Mouse (Mus musculus) lung, embryonic 15.5 days (tissue): Measurements from ENCODE around the gene M1ap. TPM values are rescaled to one million over a fixed set of nuclear protein-coding genes. Genes with fewer than 3 reads are reported as not detected.

ENCODE experiments used
- ATAC-seq: fragments of 200-750 bp; cut with Nextera tagmentation; 2 replicates; pipeline ENCODE4 v1.8.0; 2017; ENCODE audit warnings: moderate number of reproducible peaks, borderline replicate concordance; ENCODE audit not compliant: low FRiP score, low TSS enrichment; ENCODE audit errors: extremely low read depth
- H3K27ac ChIP-seq: fragments of 300-500 bp; sonication (generic); 2 replicates; pipeline ENCODE4 v1.5.1; 2015; ENCODE audit warnings: moderate library complexity, mild to moderate bottlenecking, inconsistent platforms
- H3K27me3 ChIP-seq: fragments of 300-500 bp; sonication (generic); 2 replicates; pipeline ENCODE4 v1.6.1; 2015; ENCODE audit warnings: inconsistent platforms
- H3K36me3 ChIP-seq: fragments of 300-500 bp; sonication (generic); 2 replicates; pipeline ENCODE4 v1.6.1; 2015; ENCODE audit warnings: inconsistent platforms
- H3K4me1 ChIP-seq: fragments of 300-500 bp; sonication (generic); 2 replicates; pipeline ENCODE4 v1.6.1; 2015; ENCODE audit warnings: inconsistent platforms
- H3K4me2 ChIP-seq: fragments of 300-500 bp; sonication (generic); 2 replicates; pipeline ENCODE4 v1.6.1; 2015; ENCODE audit warnings: inconsistent platforms, mild to moderate bottlenecking, moderate library complexity
- H3K4me3 ChIP-seq: fragments of 300-500 bp; sonication (generic); 2 replicates; pipeline ENCODE4 v1.5.1; 2015; ENCODE audit warnings: mild to moderate bottlenecking, inconsistent platforms
- H3K9ac ChIP-seq: fragments of 300-500 bp; sonication (generic); 2 replicates; pipeline ENCODE4 v1.6.1; 2015; ENCODE audit warnings: inconsistent platforms
- H3K9me3 ChIP-seq: fragments of 300-500 bp; sonication (generic); 2 replicates; pipeline ENCODE4 v1.6.1; 2016; ENCODE audit warnings: inconsistent platforms
- WGBS: fragments of 180-500 bp; shearing (Covaris S2); methylation state at CpG from one replicate; pipeline ENCODE4 v1.1.7; 2015; 5-methylcytosine and 5-hydroxymethylcytosine counted together
- polyA plus RNA-seq: library from polyadenylated mRNA; unstranded; fragments of >200 nt; fragmentation: Nextera tagmentation; extraction: Ambion mirVana; gene quantifications from 2 replicates; pipeline ENCODE4 v1.2.1, GENCODE M21; 2015

M1ap gene
- polyA plus RNA-seq, 1 experiment from 2014 or later = 2.5 TPM

GRCm38 (mm10) chr6:82940765-82941164, 5.9 kb upstream of the M1ap start:
- ATAC-seq = no peak
- Histone ChIP-seq H3K9me3 (no peaks in the 10 kb centered on the region), H3K9ac (no peak overlapping the region), H3K4me2 (no peak overlapping the region), H3K4me3 (no peak overlapping the region), H3K27me3 (peaks cover 11% of the 10 kb centered on the region), H3K4me1 (peaks cover 6% of the 10 kb centered on the region; the same call in 1 of the 2 replicates), H3K27ac (no peak overlapping the region), H3K36me3 (no peaks in the 10 kb centered on the region)
- WGBS = 73% methylated on average over 3 of the region's 3 CpGs

GRCm38 (mm10) chr6:82945750-82946149, 952 bp upstream of the M1ap start:
- no peak overlapping the region for H3K9ac ChIP-seq

GRCm38 (mm10) chr6:82956553-82957251, 10.0 kb downstream of the M1ap start:
- peak; percentile 92 for ATAC-seq
- peak overlapping the region; percentile 85 for H3K27ac ChIP-seq

More at GRCm38 (mm10) chr6:82945750-82946149, 952 bp upstream of the M1ap start:
- Histone ChIP-seq H3K27ac (no peak overlapping the region), H3K36me3 (no peaks in the 10 kb centered on the region), H3K4me1 (no peaks in the 10 kb centered on the region), H3K27me3 (no peaks in the 10 kb centered on the region), H3K9me3 (no peaks in the 10 kb centered on the region), H3K4me2 (no peak overlapping the region), H3K4me3 (no peak overlapping the region)
- WGBS = 41% methylated on average over 6 of the region's 6 CpGs
- ATAC-seq = no peak

GRCm38 (mm10) chr6:82961664-82962063, 15.0 kb downstream of the M1ap start:
- Histone ChIP-seq H3K9ac (no peak overlapping the region), H3K4me2 (no peak overlapping the region), H3K36me3 (no peaks in the 10 kb centered on the region), H3K27me3 (peaks cover 3% of the 10 kb centered on the region; the same call in 1 of the 2 replicates), H3K4me3 (no peak overlapping the region), H3K4me1 (peaks cover 5% of the 10 kb centered on the region; the same call in 1 of the 2 replicates), H3K9me3 (no peaks in the 10 kb centered on the region), H3K27ac (no peak overlapping the region)
- WGBS = 42% methylated on average over 1 of the region's 1 CpGs
- no peak for ATAC-seq

More at GRCm38 (mm10) chr6:82956553-82957251, 10.0 kb downstream of the M1ap start:
- Histone ChIP-seq H3K9ac (no peak overlapping the region), H3K4me2 (no peak overlapping the region), H3K36me3 (no peaks in the 10 kb centered on the region), H3K4me1 (peaks cover 8% of the 10 kb centered on the region; the same call in 1 of the 2 replicates), H3K27me3 (no peaks in the 10 kb centered on the region), H3K4me3 (no peak overlapping the region), H3K9me3 (no peaks in the 10 kb centered on the region)
- WGBS = 37% methylated on average over 4 of the region's 4 CpGs

- peak overlapping the region; percentile 73 for H3K27ac ChIP-seq
- ATAC-seq = 0 out of 2 replicates have a peak, but pooled peaks have one; percentile 41
- no peaks in the 10 kb centered on the region for H3K9me3 ChIP-seq
- 47% methylated on average over 6 of the region's 6 CpGs for WGBS
- H3K4me1 ChIP-seq = 0 out of 2 replicates have a peak, but pooled peaks cover 8% of the 10 kb centered on the region
- H3K27me3 ChIP-seq = peaks cover 3% of the 10 kb centered on the region; the same call in 1 of the 2 replicates
- H3K4me2 ChIP-seq = no peak overlapping the region
- no peak overlapping the region for H3K9ac ChIP-seq
- no peak overlapping the region for H3K4me3 ChIP-seq
- H3K36me3 ChIP-seq = no peaks in the 10 kb centered on the region
Measured at GRCm38 (mm10) chr6:82969249-82970084, 22.8 kb downstream of the M1ap start.

GRCm38 (mm10) chr6:82971031-82971430, 24.3 kb downstream of the M1ap start:
- Histone ChIP-seq H3K4me2 (no peak overlapping the region), H3K4me3 (no peak overlapping the region), H3K9me3 (no peaks in the 10 kb centered on the region), H3K4me1 (0 out of 2 replicates have a peak, but pooled peaks cover 8% of the 10 kb centered on the region), H3K27me3 (peaks cover 2% of the 10 kb centered on the region; the same call in 1 of the 2 replicates), H3K27ac (no peak overlapping the region), H3K36me3 (no peaks in the 10 kb centered on the region), H3K9ac (no peak overlapping the region)
- ATAC-seq = peak; percentile 81
- WGBS = 4% methylated on average over 5 of the region's 5 CpGs

- Histone ChIP-seq H3K27me3 (no peaks in the 10 kb centered on the region), H3K4me2 (no peak overlapping the region), H3K27ac (no peak overlapping the region), H3K9ac (no peak overlapping the region), H3K9me3 (no peaks in the 10 kb centered on the region), H3K36me3 (no peaks in the 10 kb centered on the region), H3K4me1 (no peaks in the 10 kb centered on the region), H3K4me3 (no peak overlapping the region)
- 14% methylated on average over 9 of the region's 9 CpGs for WGBS
- ATAC-seq = no peak
Measured at GRCm38 (mm10) chr6:82987411-82987971, 40.8 kb downstream of the M1ap start.

GRCm38 (mm10) chr6:82993696-82994095, 47.0 kb downstream of the M1ap start:
- WGBS = 23% methylated on average over 1 of the region's 1 CpGs
- H3K27ac ChIP-seq = no peak overlapping the region
- no peaks in the 10 kb centered on the region for H3K27me3 ChIP-seq
- no peaks in the 10 kb centered on the region for H3K36me3 ChIP-seq
- no peak overlapping the region for H3K4me3 ChIP-seq
- no peak overlapping the region for H3K9ac ChIP-seq
- no peak for ATAC-seq
- H3K9me3 ChIP-seq = no peaks in the 10 kb centered on the region
- no peak overlapping the region for H3K4me2 ChIP-seq
- H3K4me1 ChIP-seq = peaks cover 9% of the 10 kb centered on the region

- Histone ChIP-seq H3K4me2 (no peak overlapping the region), H3K36me3 (no peaks in the 10 kb centered on the region), H3K9me3 (no peaks in the 10 kb centered on the region), H3K27me3 (no peaks in the 10 kb centered on the region), H3K27ac (no peak overlapping the region), H3K4me3 (no peak overlapping the region), H3K9ac (no peak overlapping the region), H3K4me1 (peaks cover 9% of the 10 kb centered on the region)
- WGBS = 70% methylated on average over 7 of the region's 7 CpGs
- ATAC-seq = no peak
Measured at GRCm38 (mm10) chr6:82994372-82994771, 47.7 kb downstream of the M1ap start.

GRCm38 (mm10) chr6:82996740-82997315, 50.1 kb downstream of the M1ap start:
- H3K4me3 ChIP-seq = peak overlapping the region; percentile 0; the same call in 1 of the 2 replicates
- WGBS = 8% methylated on average over 11 of the region's 11 CpGs
- no peak overlapping the region for H3K9ac ChIP-seq
- H3K36me3 ChIP-seq = no peaks in the 10 kb centered on the region
- peak overlapping the region; percentile 39 for H3K4me2 ChIP-seq
- ATAC-seq = peak; percentile 94
- H3K27me3 ChIP-seq = no peaks in the 10 kb centered on the region
- peak overlapping the region; percentile 46 for H3K27ac ChIP-seq
- H3K4me1 ChIP-seq = peaks cover 9% of the 10 kb centered on the region
- no peaks in the 10 kb centered on the region for H3K9me3 ChIP-seq

- WGBS = 51% methylated on average over 7 of the region's 7 CpGs
- H3K27ac ChIP-seq = peak overlapping the region; percentile 46
- H3K27me3 ChIP-seq = no peaks in the 10 kb centered on the region
- peak overlapping the region; percentile 39; the same call in 1 of the 2 replicates for H3K4me2 ChIP-seq
- H3K9me3 ChIP-seq = no peaks in the 10 kb centered on the region
- peak; percentile 46; the same call in 1 of the 2 replicates for ATAC-seq
- H3K36me3 ChIP-seq = no peaks in the 10 kb centered on the region
- no peak overlapping the region for H3K9ac ChIP-seq
- no peak overlapping the region for H3K4me3 ChIP-seq
- H3K4me1 ChIP-seq = peaks cover 9% of the 10 kb centered on the region
Measured at GRCm38 (mm10) chr6:82997511-82998102, 50.9 kb downstream of the M1ap start.
